Mouse (Mus musculus) layer of hippocampus, postnatal 14 days (tissue): ENCODE data around the gene Ocm. TPM values are rescaled to one million over a fixed set of nuclear protein-coding genes. Genes with fewer than 3 reads are reported as not detected.
"Not testable (repeated sequence)": the region's sequence is repeated elsewhere in the genome, so short reads cannot be mapped to it uniquely, and the experiment has no call there.

Experiments used
- DNase-seq, 2 experiments: peaks; one replicate each; pipeline ENCODE4 v3.0.0; 2021 to 2022; ENCODE audit warnings: low spot score in 2 of 2, mixed read lengths in 1 of 2
- long read RNA-seq, 2 experiments: library from polyadenylated mRNA; stranded (forward); transcript quantifications; one replicate each; pipeline ENCODE4 v2.0.0; 2021
- total RNA-seq, 2 experiments: library from RNA; stranded (reverse); gene quantifications; 2 replicates each; pipeline ENCODE4 v1.2.3; 2021

Ocm gene
- not detected for total RNA-seq
- long read RNA-seq, experiment 1, result 0 reads
- long read RNA-seq, experiment 2, partial matches to known transcripts, result 0 of 3 reads
- long read RNA-seq, experiment 2, other reads (novel, unspliced or antisense), result 3 of 3 reads

GRCm38 (mm10) chr5:144026620-144027263, at the start of gene Ocm:
Ocm (minus strand) TSS chr5:144026670.
- DNase-seq, result no peak

DNA sequence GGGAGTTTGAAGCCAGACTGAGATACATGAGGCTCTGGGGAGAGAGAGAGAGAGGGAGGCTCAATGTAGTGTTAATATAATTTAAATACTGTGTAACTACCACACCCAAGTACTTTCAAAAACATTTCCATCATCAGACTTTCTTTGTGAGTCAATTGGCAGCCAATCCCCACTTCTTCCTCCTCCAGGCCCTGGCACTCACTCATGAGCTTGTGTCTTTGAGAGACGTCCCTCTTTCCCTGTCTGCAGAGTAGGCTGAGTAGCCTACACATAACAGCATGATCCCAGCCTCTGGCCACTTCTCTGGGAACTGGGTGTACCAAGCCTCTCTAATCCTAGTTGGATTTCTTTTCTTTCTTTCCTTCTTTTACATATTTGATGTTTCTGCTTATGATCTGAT, 44.8 kb upstream of the Ocm start:
- DNase-seq, result no peak

- no peak for DNase-seq
These were observed 43.6 kb upstream of the Ocm start for GRCm38 (mm10) chr5:144070064-144070463.

DNA sequence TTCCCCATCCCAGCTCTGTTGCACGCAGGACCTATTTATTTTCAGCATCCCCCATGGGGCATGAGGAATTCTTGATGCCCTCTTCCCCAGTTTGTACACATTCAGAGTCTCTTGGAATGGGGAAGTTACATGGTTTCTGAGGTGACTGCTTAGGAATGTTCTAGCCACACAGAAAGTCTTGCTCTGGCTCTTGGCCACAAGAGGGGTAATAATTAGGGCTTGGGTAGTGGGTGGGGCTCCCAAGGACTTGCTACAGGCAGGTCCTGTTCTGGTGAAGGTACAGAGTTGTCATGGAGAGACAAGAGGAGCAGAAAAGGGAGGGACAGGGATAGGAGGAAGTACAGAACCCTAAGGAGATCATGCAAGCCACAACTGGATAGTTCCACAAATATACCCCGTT, 39.6 kb upstream of the Ocm start:
- no peak for DNase-seq

GRCm38 (mm10) chr5:144064093-144064492, 37.6 kb upstream of the Ocm start:
- DNase-seq, result no peak

DNA sequence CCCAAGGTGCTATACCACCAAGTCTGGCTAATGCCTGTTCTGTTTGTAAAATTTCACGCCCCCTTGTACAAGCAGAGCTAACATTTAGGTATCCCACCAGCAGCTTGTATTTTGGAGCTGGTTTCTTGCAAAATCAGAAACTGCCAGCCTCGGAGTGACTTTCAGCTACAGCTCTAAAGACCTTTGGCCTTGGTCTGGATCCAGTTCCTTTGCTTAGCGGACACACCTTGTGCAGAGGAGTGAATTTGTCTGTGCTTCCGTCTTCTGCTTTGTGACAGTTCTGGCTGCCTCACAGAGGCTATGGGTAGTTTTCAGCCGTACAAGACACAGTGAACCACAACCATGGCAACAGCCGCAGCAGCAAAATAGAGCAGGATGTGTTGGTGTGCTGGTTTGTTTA, 27.9 kb upstream of the Ocm start:
- no peak for DNase-seq

DNA sequence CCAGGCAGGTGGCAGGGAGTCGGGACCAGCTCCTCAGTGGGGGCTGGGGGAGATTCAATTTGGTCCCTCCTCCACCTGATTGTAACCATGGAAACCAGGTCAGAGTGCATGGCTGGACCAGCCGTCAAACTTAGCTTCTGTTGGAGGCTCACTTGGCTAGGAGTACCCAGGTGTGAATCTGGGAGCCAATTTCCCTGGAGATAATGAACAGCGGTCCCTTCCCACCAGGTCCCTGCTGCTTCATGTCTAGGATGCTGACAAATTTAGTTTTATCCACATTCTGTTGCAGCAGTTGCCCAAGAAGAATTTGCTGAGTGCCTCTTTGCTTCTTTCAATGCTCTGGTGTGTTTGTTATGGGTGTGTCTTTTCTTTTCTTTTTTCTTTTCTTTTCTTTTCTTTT, 27.0 kb upstream of the Ocm start:
- no peak for DNase-seq

DNA sequence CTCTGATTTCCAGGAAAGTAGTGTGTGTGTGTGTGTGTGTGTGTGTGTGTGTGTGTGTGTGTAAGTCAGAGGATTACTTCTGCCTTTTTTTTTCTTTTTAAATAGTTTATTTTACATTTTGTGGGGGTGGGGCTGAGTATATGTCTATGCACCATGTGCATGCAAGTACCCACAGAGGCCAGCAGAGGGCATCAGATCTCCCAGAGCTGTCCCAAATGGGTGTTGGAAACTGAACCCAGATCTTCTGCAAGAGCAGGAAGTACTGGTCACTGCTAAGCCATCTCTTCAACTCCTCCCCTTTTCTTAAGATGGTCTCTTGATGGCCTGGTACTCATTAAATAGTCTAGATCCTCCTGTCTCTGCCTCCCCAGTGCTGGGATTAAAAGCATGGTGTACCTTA, 24.8 kb upstream of the Ocm start:
- DNase-seq, result no peak

DNA sequence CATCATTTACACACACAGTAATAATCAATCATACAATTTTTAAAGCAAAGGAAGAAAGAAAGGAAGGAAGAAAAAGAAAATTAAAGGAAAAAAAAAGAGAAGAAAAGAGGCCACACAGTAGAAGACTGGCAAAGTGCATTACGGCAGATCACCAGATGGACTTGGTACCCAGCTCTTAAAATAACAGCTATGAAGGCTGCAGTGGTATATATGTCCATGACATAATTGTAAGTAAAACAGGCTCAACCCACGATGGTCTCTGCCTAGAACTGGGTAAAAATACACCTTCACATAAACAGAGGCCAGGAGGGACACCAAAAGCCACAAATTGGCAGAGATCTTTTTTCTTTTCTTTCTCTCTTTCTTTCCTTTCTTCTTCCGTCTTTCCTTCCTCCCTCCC, 23.4 kb upstream of the Ocm start:
- DNase-seq, result no peak

GRCm38 (mm10) chr5:144047324-144047723, 20.9 kb upstream of the Ocm start:
- DNase-seq, result peak in 1 of 2 experiments; percentile 32

GRCm38 (mm10) chr5:144043166-144043565, 16.7 kb upstream of the Ocm start:
- DNase-seq, result no peak

DNA sequence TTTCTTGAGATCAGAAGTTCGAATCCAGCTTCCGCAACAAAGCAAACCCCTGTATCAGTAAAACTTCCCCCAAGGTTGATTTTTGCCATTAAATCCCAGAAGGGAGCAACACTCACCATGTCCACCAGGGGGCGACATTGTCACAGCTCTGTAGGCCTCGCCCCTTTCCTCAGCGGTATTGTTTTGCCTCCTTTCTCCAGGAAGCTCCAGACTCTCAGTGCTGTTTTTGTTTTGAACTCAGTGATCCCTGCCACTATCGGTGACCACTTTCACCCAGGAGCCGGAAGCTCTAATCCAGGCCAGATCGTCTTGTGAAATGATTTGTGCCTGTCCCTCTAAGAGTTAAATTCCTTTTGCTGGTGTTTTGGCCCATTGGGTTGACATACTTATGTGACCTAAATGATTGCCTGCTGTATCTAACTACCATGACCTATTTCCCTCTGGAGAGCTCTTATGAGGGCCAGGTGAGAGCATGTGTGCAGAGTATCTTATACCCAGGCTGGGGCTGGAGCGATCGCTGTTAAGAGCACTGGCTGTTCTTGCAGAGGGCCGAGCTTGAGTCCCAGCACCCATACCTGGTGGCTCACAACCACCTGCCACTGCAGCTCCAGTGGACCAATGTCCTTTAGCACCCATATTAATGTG, 14.4 kb upstream of the Ocm start:
- DNase-seq, result peak; percentile 74 to 85

GRCm38 (mm10) chr5:144039886-144040285, 13.4 kb upstream of the Ocm start:
- DNase-seq, result no peak

- DNase-seq, result no peak
These were observed 12.7 kb upstream of the Ocm start for GRCm38 (mm10) chr5:144039156-144039675.

DNA sequence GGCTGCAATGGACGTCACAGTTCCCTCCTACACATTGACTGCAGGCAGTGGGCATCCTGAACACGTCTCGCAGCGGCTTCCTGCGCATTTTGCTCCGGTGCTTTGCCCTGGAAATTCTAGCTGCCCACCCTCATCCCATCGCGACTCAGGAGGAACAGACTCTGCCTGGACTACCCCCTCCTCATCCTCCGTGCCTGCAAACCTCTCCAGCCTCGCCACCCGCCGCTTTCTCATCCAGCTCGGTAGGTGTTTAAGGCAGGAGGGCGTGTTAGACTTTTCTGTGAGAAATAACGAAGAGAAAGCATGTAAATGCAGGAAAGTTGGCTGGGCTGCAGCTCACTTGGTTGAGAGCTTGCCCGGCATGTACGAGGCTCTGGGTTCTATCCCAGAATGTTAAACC, 10.5 kb upstream of the Ocm start:
- no peak for DNase-seq

- DNase-seq, result peak in 1 of 2 experiments; percentile 39
These were observed 8.1 kb upstream of the Ocm start for GRCm38 (mm10) chr5:144034567-144034966.

DNA sequence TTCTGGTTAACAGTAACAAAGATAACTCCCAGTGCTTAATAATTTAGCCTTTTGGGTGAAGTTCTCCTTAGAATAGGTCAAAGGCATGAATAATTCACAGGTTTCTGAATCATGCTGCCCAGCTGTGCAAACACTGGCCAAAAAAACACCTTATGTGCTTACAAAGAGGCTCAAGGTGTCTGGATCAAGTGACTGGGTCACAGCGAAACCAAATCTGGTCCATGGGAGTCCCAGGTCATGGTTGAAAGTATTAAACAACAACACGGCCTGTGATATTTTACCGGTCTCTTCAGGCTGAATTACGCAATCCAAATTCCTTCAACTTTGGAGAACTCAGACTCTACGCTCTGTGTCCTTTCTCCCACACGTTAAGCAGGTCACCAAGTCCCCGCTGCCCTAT, 6.0 kb upstream of the Ocm start:
- no peak for DNase-seq

DNA sequence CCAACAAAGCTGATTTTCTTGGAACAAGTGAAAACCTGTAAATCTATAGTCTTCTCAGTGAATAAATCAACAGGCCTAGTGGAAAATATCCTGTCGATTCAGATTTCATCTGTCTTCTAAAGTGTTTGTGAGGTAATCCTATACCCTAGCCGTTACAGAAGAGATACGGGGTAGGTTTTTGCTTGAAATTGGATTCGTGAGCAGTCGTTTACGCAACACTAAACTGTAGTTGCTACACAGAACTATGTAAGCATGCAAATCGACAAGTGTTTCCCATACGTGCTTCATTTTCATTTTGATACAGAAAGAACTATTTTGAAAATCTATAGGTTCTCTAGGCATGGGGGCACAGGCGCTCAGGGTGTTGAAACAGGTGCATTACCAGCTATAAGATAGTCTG, 10.6 kb downstream of the Ocm start:
- no peak for DNase-seq

DNA sequence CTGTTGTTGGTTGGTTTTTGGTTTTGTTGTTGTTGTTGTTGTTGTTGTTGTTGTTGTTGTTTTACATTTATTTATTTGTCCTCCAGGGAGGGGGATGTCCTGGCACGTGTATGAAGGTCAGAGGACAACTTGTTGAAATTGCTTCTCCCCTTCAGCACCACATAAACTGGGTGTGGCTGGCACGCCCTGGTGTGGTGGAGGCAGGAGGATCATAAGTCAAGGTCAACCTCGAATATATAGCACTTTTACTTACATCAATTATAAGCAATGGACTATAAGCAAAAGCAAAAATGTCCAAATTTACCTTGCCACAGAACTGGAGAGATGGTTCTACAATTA, 11.2 kb downstream of the Ocm start:
- DNase-seq, result no peak

DNA sequence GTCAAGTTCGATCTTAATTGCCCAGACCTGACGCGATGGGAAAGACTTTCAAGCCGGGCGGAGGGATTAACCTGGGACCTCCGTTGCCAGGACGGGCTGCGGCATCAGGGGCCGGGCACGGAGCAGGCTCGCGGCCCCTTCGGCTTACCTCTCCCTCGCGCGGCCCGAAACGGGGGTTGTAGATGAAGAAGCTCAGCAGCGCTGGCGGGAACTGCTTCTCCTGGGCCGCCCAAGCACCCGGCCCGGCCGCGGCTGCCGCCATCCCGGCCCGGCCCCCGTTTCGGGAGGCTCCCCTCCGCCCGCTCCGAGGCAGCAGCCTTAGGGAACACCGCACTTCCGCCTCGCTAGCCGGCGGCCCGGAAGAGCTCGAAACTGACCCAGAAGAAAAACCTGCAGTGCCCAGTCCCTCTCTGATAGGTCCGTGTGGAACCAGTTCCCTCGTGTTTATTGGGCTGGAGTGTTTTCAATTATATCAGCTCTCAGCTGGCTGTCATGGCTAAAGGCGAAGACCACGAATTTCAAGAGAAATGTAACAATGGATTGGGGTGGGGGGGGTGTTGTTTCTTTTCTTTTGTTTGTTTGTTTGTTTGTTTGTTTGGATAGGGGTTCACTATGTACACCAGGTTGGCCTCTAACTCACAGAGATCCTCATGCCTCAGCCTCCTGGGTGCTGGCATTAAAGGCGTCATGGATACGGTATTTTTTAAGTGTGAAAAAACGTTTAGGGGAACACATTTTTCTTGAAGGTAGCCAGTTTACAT, 11.7 kb downstream of the Ocm start, which contains the start of gene Ccz1:
TSS of gene Ccz1 (minus strand) at position 327 of the 761 bp plus-strand sequence.
- DNase-seq, result peak; percentile 67 to 76

- not testable (repeated sequence) for DNase-seq
These were observed 12.9 kb downstream of the Ocm start for GRCm38 (mm10) chr5:144013366-144014134.
